ENCODE assay signal across 25 mouse cellular contexts in genomic region chr2:77707138-77707537, GRCm38 (mm10).
DNase-seq lines count a peak whose midpoint lies in the region; ATAC-seq lines count a peak whose summit lies in the region.
"Had no signal": no experiment of that assay in that cellular context is flagged by ENCODE, and none has a peak within 500 bp of the region (broad histone marks: within the 10 kb centered on the region; RNA-seq: fewer than 3 reads in every experiment).

No protein-coding gene starts in this region.

- H3K27me3 ChIP-seq in hindbrain, embryonic 11.5 days (ENCODE audit: control insufficient read depth, insufficient read depth, low read length), result no peaks in the 10 kb centered on the region
- H3K27me3 ChIP-seq in hindbrain, embryonic 14.5 days (ENCODE audit: control insufficient read depth, insufficient read depth, low read length), result no peaks in the 10 kb centered on the region
- H3K27me3 ChIP-seq in midbrain, embryonic 11.5 days (ENCODE audit: control insufficient read depth, insufficient read depth, low read length), result no peaks in the 10 kb centered on the region
- H3K27me3 ChIP-seq in midbrain, embryonic 15.5 days (replicated peaks), result no peaks in the 10 kb centered on the region
- H3K27me3 ChIP-seq in neural tube, embryonic 11.5 days (ENCODE audit: control insufficient read depth, insufficient read depth, low read length), result no peaks in the 10 kb centered on the region
- no peaks in the 10 kb centered on the region for H3K27me3 ChIP-seq in neural tube, embryonic 15.5 days (replicated peaks)
- H3K27me3 ChIP-seq: CH12.LX; embryonic facial prominence, embryonic 12.5 days; forebrain, embryonic 13.5 days had no signal

- 29% methylated on average over 9 of the region's 9 CpGs for WGBS in hindbrain, embryonic 11.5 days
- 20% methylated on average over 9 of the region's 9 CpGs for WGBS in hindbrain, embryonic 14.5 days
- 56% methylated on average over 9 of the region's 9 CpGs for WGBS in midbrain, embryonic 11.5 days
- WGBS in midbrain, embryonic 15.5 days, result 40% methylated on average over 9 of the region's 9 CpGs
- 46% methylated on average over 9 of the region's 9 CpGs for WGBS in neural tube, embryonic 11.5 days
- 27% methylated on average over 9 of the region's 9 CpGs for WGBS in neural tube, embryonic 15.5 days

- no peaks in the 10 kb centered on the region for H3K9me3 ChIP-seq in hindbrain, embryonic 11.5 days (ENCODE audit: control insufficient read depth, low read length)
- H3K9me3 ChIP-seq in hindbrain, embryonic 14.5 days (ENCODE audit: control insufficient read depth, low read length), result no peaks in the 10 kb centered on the region
- H3K9me3 ChIP-seq in midbrain, embryonic 11.5 days (ENCODE audit: control insufficient read depth, low read length), result no peaks in the 10 kb centered on the region
- H3K9me3 ChIP-seq in midbrain, embryonic 15.5 days, result no peaks in the 10 kb centered on the region
- H3K9me3 ChIP-seq in neural tube, embryonic 11.5 days (ENCODE audit: control insufficient read depth, low read length), result no peaks in the 10 kb centered on the region
- H3K9me3 ChIP-seq in neural tube, embryonic 15.5 days (replicated peaks), result no peaks in the 10 kb centered on the region
- H3K9me3 ChIP-seq: embryonic facial prominence, embryonic 10.5 days; embryonic facial prominence, embryonic 12.5 days; forebrain, embryonic 13.5 days had no signal

- peak; percentile 57 for DNase-seq in heart, adult 11 months
- DNase-seq in heart, postnatal 10 days, result no peak
- no peak for DNase-seq in hindbrain, embryonic 11.5 days (ENCODE audit: low spot score)
- no peak for DNase-seq in hindbrain, embryonic 14.5 days (ENCODE audit: low spot score)
- DNase-seq in midbrain, embryonic 11.5 days (ENCODE audit: low spot score, missing footprints), result peak; percentile 86
- no peak for DNase-seq in neural tube, embryonic 11.5 days (ENCODE audit: low spot score)
- DNase-seq: adrenal gland, adult 8-10 months; adrenal gland, postnatal 14 days; adrenal gland, postnatal 36 days; B cell, adult 2 months; cerebellum, adult 11-12 months; cerebellum, adult 2 months; cerebellum, adult 9-10 months; cerebellum, postnatal 10 days; cerebellum, postnatal 25 days had no signal

- no peak overlapping the region for H3K4me3 ChIP-seq in hindbrain, embryonic 11.5 days (ENCODE audit: low read depth, low read length)
- no peak overlapping the region for H3K4me3 ChIP-seq in hindbrain, embryonic 14.5 days (replicated peaks; ENCODE audit: low read length)
- H3K4me3 ChIP-seq in midbrain, embryonic 11.5 days (ENCODE audit: low read depth, low read length), result no peak overlapping the region
- no peak overlapping the region for H3K4me3 ChIP-seq in midbrain, embryonic 15.5 days
- H3K4me3 ChIP-seq in neural tube, embryonic 11.5 days (ENCODE audit: low read depth, low read length), result no peak overlapping the region
- H3K4me3 ChIP-seq in neural tube, embryonic 15.5 days (replicated peaks), result no peak overlapping the region
- H3K4me3 ChIP-seq: embryonic facial prominence, embryonic 10.5 days; embryonic facial prominence, embryonic 12.5 days; forebrain, embryonic 13.5 days had no signal

- no peaks in the 10 kb centered on the region for H3K36me3 ChIP-seq in hindbrain, embryonic 11.5 days (ENCODE audit: control insufficient read depth, insufficient read depth, low read length)
- H3K36me3 ChIP-seq in hindbrain, embryonic 14.5 days (replicated peaks; ENCODE audit: control insufficient read depth, insufficient read depth), result no peaks in the 10 kb centered on the region
- no peaks in the 10 kb centered on the region for H3K36me3 ChIP-seq in midbrain, embryonic 11.5 days (ENCODE audit: control insufficient read depth, insufficient read depth, low read length)
- no peaks in the 10 kb centered on the region for H3K36me3 ChIP-seq in midbrain, embryonic 15.5 days (replicated peaks)
- H3K36me3 ChIP-seq in neural tube, embryonic 11.5 days (ENCODE audit: control insufficient read depth, insufficient read depth, low read length), result no peaks in the 10 kb centered on the region
- no peaks in the 10 kb centered on the region for H3K36me3 ChIP-seq in neural tube, embryonic 15.5 days
- H3K36me3 ChIP-seq: embryonic facial prominence, embryonic 10.5 days; embryonic facial prominence, embryonic 12.5 days; G1E had no signal

- H3K4me1 ChIP-seq in hindbrain, embryonic 11.5 days (replicated peaks; ENCODE audit: control insufficient read depth, insufficient read depth, low read length), result no peaks in the 10 kb centered on the region
- H3K4me1 ChIP-seq in hindbrain, embryonic 14.5 days (replicated peaks; ENCODE audit: control insufficient read depth, insufficient read depth, low read length), result peaks cover 16% of the 10 kb centered on the region; the same call in 1 of the 2 replicates
- peaks cover 7% of the 10 kb centered on the region for H3K4me1 ChIP-seq in midbrain, embryonic 11.5 days (ENCODE audit: control insufficient read depth, insufficient read depth, low read length)
- peaks cover 17% of the 10 kb centered on the region for H3K4me1 ChIP-seq in midbrain, embryonic 15.5 days
- H3K4me1 ChIP-seq in neural tube, embryonic 11.5 days (ENCODE audit: control insufficient read depth, insufficient read depth, low read length), result no peaks in the 10 kb centered on the region; the same call in 1 of the 2 replicates
- 0 out of 2 replicates have a peak, but pooled peaks cover 17% of the 10 kb centered on the region for H3K4me1 ChIP-seq in neural tube, embryonic 15.5 days
- H3K4me1 ChIP-seq: embryonic facial prominence, embryonic 12.5 days; forebrain, embryonic 13.5 days had no signal

- H3K4me2 ChIP-seq in hindbrain, embryonic 11.5 days (replicated peaks; ENCODE audit: low read depth, low read length), result no peak overlapping the region
- no peak overlapping the region for H3K4me2 ChIP-seq in hindbrain, embryonic 14.5 days (replicated peaks)
- H3K4me2 ChIP-seq in midbrain, embryonic 11.5 days, result no peak overlapping the region
- no peak overlapping the region for H3K4me2 ChIP-seq in midbrain, embryonic 15.5 days
- H3K4me2 ChIP-seq in neural tube, embryonic 11.5 days (ENCODE audit: low read depth), result no peak overlapping the region
- no peak overlapping the region for H3K4me2 ChIP-seq in neural tube, embryonic 15.5 days
- H3K4me2 ChIP-seq: embryonic facial prominence, embryonic 12.5 days; forebrain, embryonic 13.5 days had no signal

- ATAC-seq in hindbrain, embryonic 11.5 days (ENCODE audit: low FRiP score), result peak; percentile 45; the same call in 1 of the 2 replicates
- ATAC-seq in hindbrain, embryonic 14.5 days (ENCODE audit: low FRiP score), result no peak
- no peak for ATAC-seq in midbrain, embryonic 11.5 days (ENCODE audit: low FRiP score)
- no peak for ATAC-seq in midbrain, embryonic 15.5 days (replicated peaks)
- peak; percentile 56; the same call in 1 of the 2 replicates for ATAC-seq in neural tube, embryonic 11.5 days (ENCODE audit: insufficient read depth, low FRiP score, low TSS enrichment)
- ATAC-seq in neural tube, embryonic 15.5 days (ENCODE audit: low FRiP score), result no peak
- ATAC-seq: activated CD4-positive, CD25-positive, alpha-beta regulatory T cell, adult 4 months; CD4-positive, CD25-positive, alpha-beta regulatory T cell, adult 4 months; forebrain, embryonic 13.5 days; Patski had no signal

- intact Hi-C loops in heart, postnatal 10 days (cut with DNase I), result loop anchor here (5.0 to 10.0 kb wide), 3 partner anchors 365 to 842 kb away; no protein-coding TSS in a partner anchor

- no peak overlapping the region for H3K27ac ChIP-seq in hindbrain, embryonic 11.5 days (ENCODE audit: low read depth, low read length)
- H3K27ac ChIP-seq in hindbrain, embryonic 14.5 days, result no peak overlapping the region
- H3K27ac ChIP-seq in midbrain, embryonic 11.5 days (ENCODE audit: low read depth, low read length), result no peak overlapping the region
- H3K27ac ChIP-seq in midbrain, embryonic 15.5 days, result no peak overlapping the region
- H3K27ac ChIP-seq in neural tube, embryonic 11.5 days (ENCODE audit: low read depth, low read length), result no peak overlapping the region
- H3K27ac ChIP-seq in neural tube, embryonic 15.5 days (replicated peaks), result no peak overlapping the region
- H3K27ac ChIP-seq: embryonic facial prominence, embryonic 10.5 days; embryonic facial prominence, embryonic 12.5 days; forebrain, embryonic 13.5 days had no signal

- H3K9ac ChIP-seq in hindbrain, embryonic 11.5 days (ENCODE audit: low read depth, low read length), result no peak overlapping the region
- no peak overlapping the region for H3K9ac ChIP-seq in hindbrain, embryonic 14.5 days
- no peak overlapping the region for H3K9ac ChIP-seq in midbrain, embryonic 11.5 days (ENCODE audit: low read length)
- H3K9ac ChIP-seq in midbrain, embryonic 15.5 days, result no peak overlapping the region
- no peak overlapping the region for H3K9ac ChIP-seq in neural tube, embryonic 11.5 days (ENCODE audit: low read length)
- H3K9ac ChIP-seq in neural tube, embryonic 15.5 days (replicated peaks), result no peak overlapping the region
- H3K9ac ChIP-seq: embryonic facial prominence, embryonic 12.5 days; forebrain, embryonic 13.5 days had no signal

Comparison
In these comparisons a context has a peak if more than half of its experiments do, and no peak if none do; other contexts are left out.
1. DNase-seq: peak in heart, adult 11 months (single experiment) and midbrain, embryonic 11.5 days (single experiment); none in heart, postnatal 10 days (0 of 2), hindbrain, embryonic 11.5 days (single experiment), hindbrain, embryonic 14.5 days (single experiment) and neural tube, embryonic 11.5 days (single experiment).
2. ATAC-seq: peak in hindbrain, embryonic 11.5 days (single experiment) and neural tube, embryonic 11.5 days (single experiment); none in hindbrain, embryonic 14.5 days (single experiment), midbrain, embryonic 11.5 days (single experiment), midbrain, embryonic 15.5 days (single experiment) and neural tube, embryonic 15.5 days (single experiment).